Mouse (Mus musculus) urinary bladder, adult 18-20 months (tissue): Measurements from ENCODE around the gene Mef2a.
A peak's percentile ranks its signal among the peaks of the same experiment; 100 is the strongest.

ENCODE experiments used
- DNase-seq, 2 experiments: peaks; one replicate each; pipeline ENCODE4 v3.0.0; 2022; ENCODE audit warnings: low spot score in 2 of 2, mixed read lengths in 2 of 2

Gene Mef2a

DNA sequence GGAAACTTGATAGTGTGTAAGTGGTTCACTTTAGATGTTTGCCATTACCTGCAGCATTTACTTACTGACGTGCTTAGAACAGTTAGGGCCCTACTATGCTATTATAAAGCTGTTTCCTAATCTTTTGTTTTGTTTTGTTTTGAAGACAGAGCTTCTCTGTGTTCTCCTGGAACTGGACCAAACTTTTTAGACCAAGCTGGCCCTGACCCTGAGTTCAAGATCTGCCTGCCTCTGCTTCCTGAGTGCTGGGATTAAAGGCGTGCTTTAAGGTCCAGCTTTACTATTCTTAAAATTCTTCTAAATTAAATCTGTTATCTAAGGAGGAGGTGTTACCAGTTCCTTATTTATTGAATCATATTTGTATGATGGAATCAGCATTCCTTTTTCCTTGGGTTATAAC, 126.6 kb downstream of the Mef2a start:
- no peak for DNase-seq

DNA sequence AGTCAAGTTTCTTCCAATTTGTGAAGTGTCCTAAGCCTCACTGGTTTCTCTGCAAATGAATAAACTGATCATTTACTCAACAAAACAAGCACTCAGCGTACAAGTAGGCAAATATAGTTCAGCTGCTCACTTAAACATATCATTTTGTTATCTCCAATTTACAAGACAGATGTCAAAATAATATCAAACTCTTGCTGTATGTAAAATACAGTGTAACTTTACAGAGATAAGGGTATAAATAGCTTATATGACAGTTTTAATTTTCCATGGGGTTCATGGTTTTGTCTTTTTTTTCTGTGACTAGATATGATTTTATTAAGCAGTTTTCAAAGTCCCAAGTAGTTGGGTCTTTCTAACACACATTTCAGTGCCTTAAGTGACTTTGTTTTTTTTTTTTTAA, 127.4 kb downstream of the Mef2a start:
- no peak for DNase-seq

DNA sequence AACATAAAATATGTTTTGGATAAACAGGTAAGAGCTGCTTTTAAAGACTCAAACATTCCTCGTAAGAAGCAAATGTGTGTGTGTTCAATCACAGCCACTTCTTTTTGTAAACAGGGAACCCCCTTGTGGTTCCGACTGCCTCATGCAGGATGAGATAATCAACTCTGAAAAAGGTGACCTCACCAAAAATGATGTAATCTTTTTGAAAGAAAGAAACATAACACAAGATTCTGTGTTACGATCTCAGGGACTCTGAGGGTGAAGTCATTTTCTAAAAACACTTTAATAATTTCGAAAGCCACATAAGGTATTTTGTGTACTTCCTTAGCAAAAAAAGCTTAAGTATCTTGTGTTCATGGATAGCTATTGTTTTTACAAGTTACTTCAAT, 128.8 kb downstream of the Mef2a start:
- no peak for DNase-seq

DNA sequence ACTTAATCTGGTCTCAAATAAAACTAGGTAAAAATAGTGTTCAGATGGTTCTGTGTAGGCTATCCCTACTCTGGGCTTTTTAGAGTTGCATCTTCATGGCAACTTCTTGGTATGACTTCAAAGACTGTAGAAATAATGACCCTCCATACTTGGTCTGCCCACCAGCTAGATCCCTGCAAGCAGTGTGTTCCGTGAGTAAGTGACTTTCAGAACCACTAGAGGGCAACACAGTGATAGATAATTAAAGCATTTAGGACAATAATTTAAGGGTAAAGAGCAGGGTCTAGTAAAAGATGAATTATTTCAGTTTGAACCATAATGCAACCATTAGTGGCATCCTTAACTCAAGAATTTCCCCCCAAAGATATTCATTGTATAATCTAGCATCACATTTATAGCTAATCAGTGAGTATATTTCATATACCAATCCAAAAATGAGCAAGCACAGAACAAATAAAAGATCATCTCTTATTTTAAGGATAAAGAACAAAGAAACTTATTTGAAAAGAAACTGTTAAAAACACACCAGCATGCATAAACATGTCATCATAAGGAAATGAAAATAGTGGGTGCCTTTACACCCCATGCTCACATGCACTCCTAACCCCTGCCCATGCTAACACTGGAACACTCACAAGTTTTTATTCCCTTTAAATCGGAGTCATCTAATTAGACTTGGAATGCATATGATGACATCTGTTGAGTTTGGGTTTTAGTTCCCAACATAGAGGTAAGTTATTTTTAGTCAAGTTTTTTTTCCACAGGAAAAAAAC, 129.4 kb downstream of the Mef2a start:
- no peak for DNase-seq

DNA sequence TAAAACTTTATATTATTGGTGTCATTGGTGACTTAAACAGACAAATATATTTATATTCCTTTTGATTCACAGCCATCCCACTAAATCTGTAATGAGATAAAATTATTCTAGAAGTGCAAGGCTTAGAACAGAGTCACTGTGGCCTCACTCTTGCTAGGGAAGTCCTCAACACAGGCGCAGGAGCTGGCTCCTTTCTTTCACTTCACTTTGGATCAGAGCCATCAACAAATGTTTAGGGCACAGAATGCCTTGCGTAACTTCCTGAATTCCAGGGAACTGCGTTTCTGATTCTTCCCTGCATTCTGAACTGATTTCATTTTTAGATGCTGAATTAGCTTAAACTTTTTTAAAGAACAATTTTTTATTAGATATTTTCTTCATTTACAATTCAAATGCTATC, 130.7 kb downstream of the Mef2a start:
- no peak for DNase-seq

DNA sequence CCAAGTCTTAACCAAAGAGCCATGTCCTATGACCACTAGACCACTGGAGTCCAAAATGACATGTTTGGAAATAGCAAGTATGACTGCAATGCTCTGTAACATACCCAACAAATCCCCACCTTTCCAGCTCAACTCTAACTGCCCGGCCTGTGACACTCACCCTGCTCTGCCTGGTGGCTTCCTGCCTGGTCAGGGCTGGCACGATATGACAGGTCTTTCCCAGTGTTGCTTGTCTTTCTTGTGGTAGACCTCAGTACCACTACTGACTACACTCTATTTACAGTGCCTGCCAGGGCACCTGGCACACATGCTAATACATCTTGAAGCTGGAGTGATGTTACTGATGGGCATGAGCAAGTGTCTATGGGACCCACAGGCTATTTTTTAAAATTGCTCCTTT, 134.9 kb downstream of the Mef2a start:
- DNase-seq, result no peak

DNA sequence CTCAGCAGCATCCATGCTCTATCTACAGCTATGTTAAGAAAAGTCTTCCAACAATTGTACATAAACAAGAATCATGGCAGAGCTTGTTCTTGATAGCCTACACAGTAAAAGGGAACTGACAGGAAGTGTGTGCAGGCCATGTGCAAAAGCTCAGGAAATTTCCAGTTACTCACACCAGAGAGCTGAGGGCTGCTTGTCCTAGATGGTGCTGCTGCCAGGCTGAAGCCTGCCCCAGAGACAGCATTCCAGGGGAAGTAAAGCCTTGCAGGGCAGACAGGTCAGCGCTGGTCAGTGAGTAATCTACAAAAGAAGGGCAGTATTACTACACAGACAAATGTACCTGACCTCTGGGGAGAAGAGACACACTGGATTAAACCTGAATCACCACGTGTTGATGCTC, 136.3 kb downstream of the Mef2a start:
- no peak for DNase-seq

DNA sequence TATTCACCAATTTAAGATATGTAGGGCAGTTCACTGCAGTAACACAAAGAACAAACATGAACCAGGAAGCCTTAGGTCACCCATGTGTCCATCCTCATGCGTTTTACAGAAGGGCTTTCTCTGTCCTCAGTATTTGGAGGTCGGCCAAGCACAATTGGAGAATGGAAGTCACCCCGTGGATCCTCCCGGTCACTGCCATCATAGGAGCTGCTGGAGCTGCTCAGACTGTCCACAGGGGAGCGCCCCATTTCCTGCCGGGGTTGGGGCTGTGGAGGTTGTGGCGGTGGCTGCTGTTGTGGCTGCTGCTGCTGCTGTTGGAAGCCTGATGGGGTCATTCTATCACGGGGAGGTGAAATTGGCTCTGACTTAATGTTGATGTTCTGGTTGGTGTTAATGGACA, 137.9 kb downstream of the Mef2a start:
- no peak for DNase-seq

DNA sequence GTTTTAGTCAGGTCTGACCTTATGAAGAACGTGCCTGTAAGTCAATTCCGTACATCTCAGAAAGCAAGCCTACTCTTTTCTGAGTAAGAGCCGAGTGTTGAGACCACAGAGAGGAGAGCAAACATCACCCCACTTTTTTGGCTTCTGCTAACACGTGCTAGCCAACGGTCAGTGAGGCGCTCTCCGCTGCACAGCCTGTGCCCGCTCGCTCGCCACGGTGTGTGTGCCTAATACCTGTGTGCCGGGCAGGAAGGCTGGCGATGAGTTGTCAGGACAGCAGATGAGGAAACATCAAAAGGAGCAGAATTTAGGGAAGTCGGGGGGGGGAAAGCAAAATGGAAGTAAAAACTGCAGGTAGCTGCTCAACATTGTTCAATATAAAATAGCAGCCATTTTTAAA, 140.2 kb downstream of the Mef2a start:
- no peak for DNase-seq

DNA sequence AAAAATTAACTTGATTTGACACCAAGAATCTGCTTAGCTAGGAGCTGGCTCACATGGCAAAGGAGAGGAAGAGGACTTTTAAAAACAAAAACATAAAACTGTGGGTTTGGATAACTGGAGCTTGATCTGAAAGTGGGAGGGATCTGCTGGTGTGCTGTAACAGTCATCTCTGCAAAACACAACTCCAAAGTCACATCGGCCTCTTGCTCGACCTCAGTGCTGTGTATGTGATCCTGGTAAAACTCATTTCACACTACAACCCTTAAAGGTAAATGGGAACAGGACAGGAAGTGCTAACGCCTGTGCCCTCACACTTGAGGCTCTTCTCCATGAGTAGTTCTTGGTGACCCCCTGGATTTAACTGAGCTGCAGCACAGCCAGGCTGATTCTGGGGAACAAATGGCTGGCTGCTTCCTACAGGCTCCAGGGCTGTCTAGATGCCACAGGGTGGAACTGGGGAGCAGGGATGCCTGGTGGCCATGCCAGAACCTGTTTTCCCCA, 142.0 kb downstream of the Mef2a start:
- no peak for DNase-seq

DNA sequence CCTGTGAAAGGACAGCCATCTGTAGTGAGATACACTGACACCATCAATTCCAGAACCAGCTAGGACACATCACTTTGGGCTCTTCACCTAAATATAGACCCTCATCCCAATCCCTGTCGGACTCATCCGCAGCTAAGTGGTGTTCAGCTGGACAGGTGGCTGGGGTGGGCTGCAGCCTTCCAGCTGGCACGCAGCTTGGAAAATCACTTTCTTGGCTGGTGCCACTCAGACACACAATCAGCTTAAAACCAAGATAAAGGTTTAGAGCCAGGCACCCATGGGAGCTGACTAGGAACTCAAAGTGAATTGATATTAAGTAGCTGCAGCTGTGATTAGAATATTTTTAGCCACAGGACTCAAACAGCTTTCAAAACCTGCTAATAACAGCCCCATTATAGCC, 142.4 kb downstream of the Mef2a start:
- DNase-seq, result no peak

DNA sequence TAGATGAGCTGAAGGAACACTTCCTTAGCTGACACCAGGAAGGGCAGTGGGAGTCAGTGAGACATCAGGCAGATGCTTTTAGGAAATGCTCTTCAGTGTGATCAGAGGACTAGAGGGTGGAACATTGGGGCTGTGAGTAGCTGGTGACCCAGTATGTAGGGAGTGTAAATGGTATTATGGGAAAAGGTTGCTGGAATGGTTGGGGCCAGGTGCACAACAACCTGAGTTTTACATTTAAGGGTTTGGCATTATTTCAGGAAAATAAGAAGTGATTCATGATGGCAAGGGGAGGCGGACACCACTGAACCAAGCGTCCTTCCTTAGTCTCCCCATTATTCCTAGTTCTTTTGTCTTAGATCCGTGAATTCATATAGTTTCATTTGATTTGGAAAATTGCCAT, 143.0 kb downstream of the Mef2a start:
- DNase-seq, result no peak

DNA sequence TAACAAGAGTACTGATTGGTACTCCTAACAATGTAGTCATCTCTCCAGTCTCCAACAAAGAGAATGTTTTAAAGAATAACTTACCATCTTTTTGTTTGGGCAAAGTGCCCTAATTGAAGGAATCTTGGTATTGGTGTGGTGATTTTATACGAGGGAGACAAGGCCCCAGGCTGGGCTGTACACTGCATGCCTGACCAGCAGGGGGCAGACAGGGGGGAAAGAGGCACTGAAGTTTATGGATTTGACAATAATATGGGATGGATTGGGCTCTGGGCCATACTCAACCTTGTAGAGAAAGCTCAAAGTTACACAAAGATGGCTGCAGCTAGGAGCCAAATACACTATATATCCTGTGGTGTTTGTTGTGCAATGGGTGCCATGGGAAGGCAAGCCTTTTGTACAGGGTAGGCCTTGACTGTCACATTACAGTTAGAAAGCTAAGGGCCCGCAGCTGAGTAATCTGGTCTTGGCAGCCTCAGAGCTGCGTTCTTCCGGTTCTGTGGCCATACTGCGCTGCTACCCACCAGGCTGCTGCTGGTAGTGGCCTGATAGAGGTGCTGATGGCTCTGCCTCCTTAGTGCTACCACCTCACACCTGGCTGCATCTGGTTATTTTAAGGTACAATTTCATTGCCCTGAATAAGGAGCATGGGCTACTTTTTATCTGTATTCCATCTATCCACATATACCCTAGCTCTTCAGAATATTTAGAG, 143.6 kb downstream of the Mef2a start:
- DNase-seq, result peak in 1 of 2 experiments; percentile 24

DNA sequence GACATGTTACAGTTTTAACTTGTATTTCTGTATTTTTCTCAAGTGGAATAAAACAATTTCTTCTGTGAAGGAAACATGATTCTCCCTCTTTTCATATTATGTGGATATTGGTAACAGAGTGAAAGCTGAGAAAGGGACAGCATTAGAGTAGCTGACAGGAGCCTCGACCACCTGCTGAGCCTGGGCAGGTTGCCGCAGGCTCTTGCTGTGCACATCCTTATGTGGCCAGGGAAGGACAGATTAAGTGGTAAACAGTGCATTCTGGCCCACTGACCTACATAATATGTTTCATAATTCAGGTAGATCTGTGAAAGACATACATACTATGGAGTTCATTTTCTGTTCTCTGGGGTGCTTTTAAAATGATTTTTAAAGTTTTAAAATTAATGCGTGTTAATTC, 144.3 kb downstream of the Mef2a start:
- DNase-seq, result no peak

DNA sequence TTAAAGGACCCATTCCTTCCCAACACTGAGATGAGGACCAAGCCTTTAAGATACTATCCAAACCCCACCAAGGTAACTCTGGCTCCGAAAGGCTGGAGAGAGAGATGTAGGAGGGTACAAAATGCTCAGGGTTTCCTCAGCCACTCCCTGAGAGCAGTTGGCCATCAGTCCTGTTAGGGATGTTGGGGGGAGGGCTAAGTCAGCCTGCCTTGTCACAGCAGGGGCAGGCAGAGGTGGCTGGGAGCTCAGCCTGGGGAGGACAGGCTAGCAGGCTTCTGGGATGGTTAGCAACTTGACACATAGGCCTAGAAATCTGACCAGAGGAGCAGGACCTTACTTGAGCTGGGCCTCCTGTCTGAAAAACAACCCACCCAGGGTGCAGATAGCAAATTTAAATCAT, 145.1 kb downstream of the Mef2a start:
- DNase-seq, result no peak

DNA sequence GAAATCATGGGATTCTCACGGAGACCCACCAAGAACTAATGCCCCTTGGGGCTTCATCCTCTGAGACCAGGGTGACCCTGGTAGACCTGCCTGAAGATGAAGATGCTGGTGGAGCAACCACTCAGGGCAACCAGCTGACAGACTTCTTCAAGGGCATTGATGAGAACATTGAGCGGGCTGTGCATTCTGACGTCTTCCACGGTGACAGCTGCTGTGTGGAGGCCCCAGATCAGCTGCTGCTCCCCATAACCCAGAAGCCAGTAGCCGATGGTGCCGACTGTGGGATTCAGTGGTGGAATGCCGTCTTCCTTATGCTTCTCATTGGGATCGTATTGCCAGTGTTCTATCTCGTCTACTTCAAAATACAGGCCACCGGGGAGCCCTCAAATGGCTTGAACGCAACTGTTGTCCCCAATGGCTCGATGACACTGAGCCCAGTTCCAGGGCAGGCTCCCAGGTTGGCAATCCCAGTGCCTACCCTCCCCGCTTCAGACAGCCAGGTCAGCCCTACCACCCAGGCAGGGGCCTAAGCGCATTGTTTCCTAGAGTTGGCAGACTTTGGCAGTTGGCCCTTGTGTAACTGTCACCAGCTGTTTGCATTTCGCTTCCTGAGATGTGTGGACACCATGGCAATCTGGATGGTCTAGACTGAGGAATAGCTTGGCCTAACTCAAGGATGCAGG, 146.6 kb downstream of the Mef2a start:
- no peak for DNase-seq

DNA sequence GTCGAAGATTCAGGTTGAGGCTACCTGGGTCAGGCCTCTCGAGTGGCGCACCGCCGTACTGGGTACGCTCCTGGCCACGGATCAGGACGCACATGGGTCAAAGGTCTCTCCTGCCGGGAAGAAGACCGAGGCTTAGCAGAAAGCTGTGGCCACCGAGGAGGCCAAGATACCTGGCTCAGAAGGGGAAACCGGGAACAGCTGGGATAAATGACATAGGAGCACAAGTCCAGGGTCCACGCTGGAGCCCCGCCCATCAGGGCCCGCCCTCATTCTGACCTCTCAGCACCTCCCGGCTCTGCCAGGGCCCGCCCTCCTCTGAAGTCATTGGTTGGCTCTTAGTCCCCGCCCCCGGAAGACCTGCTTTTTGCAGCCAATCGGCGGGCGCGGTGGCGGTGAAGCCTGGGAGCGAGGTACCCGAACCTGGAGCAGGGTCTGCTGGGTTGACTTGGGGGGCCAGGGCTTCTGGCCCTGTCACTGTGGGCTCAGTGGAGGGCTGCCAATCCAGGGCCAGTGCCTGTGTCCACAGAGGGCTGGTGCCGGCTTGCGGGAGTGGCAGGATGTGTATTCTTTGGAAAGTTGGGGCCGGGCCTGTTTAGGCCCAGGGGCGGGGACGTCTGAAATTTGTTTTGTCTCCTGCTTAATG, 150.3 kb downstream of the Mef2a start, which contains the start of gene Lysmd4:
Gene Lysmd4, plus strand, starts transcription at position 325 of the 643 bp plus-strand sequence.
- DNase-seq, result peak; percentile 94 to 97

DNA sequence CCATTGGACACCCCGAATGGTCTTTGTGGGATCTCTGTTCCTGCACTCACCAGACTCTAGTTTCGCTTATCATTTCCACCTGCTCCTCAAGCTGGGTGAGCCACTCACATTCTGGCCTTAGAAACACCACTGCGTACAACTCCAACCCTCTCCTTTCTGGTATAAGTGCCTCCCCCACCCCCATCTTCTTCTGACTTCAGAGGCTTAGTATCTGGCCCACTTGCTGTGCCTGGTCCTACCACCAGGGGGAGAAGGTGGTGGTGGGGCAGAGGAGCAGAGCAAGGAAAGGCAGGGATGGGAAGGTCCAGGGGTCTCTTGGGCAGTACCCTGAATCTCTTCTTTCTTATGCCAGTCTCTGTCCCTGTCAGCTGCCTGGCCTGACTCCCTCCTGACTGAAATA, 155.6 kb downstream of the Mef2a start:
- DNase-seq, result peak; percentile 27 to 45

DNA sequence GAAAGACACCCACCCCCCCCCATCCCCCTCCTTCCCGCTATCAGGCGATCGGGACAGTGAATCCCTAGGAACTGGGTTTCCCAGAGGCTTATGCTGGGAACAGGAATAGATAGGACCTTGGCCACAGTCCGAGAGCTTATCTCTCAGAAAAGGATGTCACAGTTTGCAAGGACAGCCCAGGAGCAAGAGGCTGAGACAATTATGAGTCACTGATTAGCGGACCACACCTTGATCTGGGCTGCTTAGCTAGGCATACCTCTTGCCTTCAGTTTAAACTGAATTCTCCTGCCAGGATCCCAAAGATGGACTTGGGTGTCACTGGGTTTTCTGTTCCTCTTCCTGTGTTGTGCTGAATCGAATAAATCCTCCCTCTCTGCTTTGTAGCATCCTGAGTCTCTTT, 156.3 kb downstream of the Mef2a start:
- DNase-seq, result no peak

DNA sequence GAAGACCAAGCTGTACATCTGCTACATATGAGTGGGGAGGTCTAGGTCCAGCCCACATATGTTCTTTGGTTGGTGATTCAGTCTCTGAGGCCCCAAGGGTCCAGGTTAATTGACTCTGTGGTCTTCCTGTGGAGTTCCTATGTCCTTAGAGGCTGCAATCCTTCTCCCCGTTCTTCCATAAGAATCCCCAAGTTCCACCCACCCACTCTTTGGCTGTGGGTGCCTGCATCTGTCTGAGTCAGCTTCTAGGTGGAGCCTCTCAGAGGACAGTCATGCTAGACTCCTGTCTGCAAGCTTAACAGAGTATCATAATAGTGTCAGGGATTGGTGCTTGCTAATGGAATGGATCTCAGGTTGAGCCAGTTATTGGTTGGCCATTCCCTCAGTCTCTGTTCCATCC, 159.1 kb downstream of the Mef2a start:
- DNase-seq, result no peak

DNA sequence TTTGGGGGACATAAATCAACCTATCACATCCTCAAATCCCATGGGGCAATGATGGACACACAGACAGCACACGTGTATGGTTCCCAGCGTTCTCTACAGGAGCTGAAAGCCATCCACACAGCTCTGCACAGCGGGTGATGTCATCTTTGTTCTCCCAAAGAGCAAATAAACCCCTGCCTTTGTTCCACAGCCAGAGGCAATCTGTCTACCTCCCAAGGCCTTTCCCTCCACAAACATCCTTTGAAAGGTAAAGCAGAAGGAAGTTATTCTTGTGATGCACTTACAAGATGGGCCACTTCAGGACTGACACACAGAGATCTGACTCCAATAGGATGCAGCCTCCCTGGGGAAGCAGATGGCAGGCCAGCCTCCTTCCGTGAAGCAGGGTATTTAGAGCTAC, 160.7 kb downstream of the Mef2a start:
- DNase-seq, result no peak

DNA sequence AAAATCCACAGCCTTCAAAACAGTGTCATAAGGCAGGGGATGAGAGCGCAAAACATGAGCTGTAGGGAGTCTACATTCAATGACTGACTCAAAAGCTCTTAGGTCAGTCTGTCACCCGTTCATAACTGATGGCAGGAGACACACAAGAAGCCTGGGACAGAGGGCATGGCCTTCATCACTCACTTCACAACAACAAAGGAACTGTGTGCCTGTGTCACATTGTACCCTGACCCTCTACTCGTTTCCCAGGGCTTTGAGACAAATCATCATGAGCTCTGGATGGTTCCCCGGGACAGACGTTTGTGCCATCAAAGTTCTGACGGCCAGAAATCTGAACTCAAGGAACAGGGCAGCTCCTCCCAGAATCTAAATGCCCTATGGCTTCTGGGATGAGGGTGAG, 161.3 kb downstream of the Mef2a start:
- DNase-seq, result no peak
